In genomic region chr8:106059613-106060371, GRCm38 (mm10) we compare ENCODE assay signal across 8 mouse cellular contexts. TPM values are rescaled to one million over a fixed set of nuclear protein-coding genes. Genes with fewer than 3 reads are reported as not detected.
DNase-seq lines count a peak whose midpoint lies in the region; ATAC-seq and TF ChIP-seq lines count a peak whose summit lies in the region.

No protein-coding gene starts in this region.

- TF ChIP-seq CTCF in layer of hippocampus, adult 2 months (conservative IDR thresholded peaks at IDR 0.05): no peak; the same call in 1 of the 2 replicates

- H3ac ChIP-seq in myocyte (ENCODE audit: control insufficient read depth, insufficient read length): peak overlapping the region; percentile 26

- H3K9me3 ChIP-seq in embryonic facial prominence, embryonic 14.5 days (ENCODE audit: control insufficient read depth, low read length): no peaks in the 10 kb centered on the region
- no peaks in the 10 kb centered on the region for H3K9me3 ChIP-seq in heart, embryonic 16.5 days (replicated peaks; ENCODE audit: control insufficient read depth, low read length)
- no peaks in the 10 kb centered on the region for H3K9me3 ChIP-seq in liver, embryonic 13.5 days (replicated peaks)

- peak; percentile 59 for TF ChIP-seq POLR2A in myocyte (IDR thresholded peaks at IDR 0.05; ENCODE audit: insufficient read length, low read depth)

- peak overlapping the region; percentile 74 for H3K4me2 ChIP-seq in embryonic facial prominence, embryonic 14.5 days (ENCODE audit: low read depth, low read length)
- peak overlapping the region; percentile 72 for H3K4me2 ChIP-seq in heart, embryonic 16.5 days (ENCODE audit: low read depth, low read length)
- H3K4me2 ChIP-seq in liver, embryonic 13.5 days: peak overlapping the region; percentile 70
- H3K4me2 ChIP-seq in myocyte (ENCODE audit: low read depth): peak overlapping the region; percentile 77

- WGBS in embryonic facial prominence, embryonic 14.5 days: 0% methylated on average over 38 of the region's 83 CpGs
- under 1% methylated on average over 81 of the region's 83 CpGs for WGBS in heart, embryonic 16.5 days
- WGBS in liver, embryonic 13.5 days (ENCODE audit: insufficient replicate concordance): under 1% methylated on average over 81 of the region's 83 CpGs

- peak; percentile 80 for ATAC-seq in embryonic facial prominence, embryonic 14.5 days (ENCODE audit: low read depth)
- peak; percentile 72 for ATAC-seq in heart, embryonic 16.5 days (replicated peaks; ENCODE audit: extremely low read depth, insufficient read depth, low FRiP score)
- peak; percentile 68 for ATAC-seq in liver, embryonic 13.5 days (ENCODE audit: low read depth)

- H3K27ac ChIP-seq in layer of hippocampus, adult 2 months: peak overlapping the region; percentile 91
- H3K27ac ChIP-seq in embryonic facial prominence, embryonic 14.5 days (replicated peaks; ENCODE audit: low read depth, low read length): peak overlapping the region; percentile 92
- H3K27ac ChIP-seq in heart, embryonic 16.5 days (ENCODE audit: low read length): peak overlapping the region; percentile 98
- H3K27ac ChIP-seq in liver, embryonic 13.5 days: peak overlapping the region; percentile 93

- no peaks in the 10 kb centered on the region for H3K36me3 ChIP-seq in embryonic facial prominence, embryonic 14.5 days (ENCODE audit: control insufficient read depth, insufficient read depth, low read length)
- no peaks in the 10 kb centered on the region for H3K36me3 ChIP-seq in heart, embryonic 16.5 days (ENCODE audit: control insufficient read depth, insufficient read depth)
- H3K36me3 ChIP-seq in liver, embryonic 13.5 days: 0 out of 2 replicates have a peak, but pooled peaks cover 3% of the 10 kb centered on the region
- H3K36me3 ChIP-seq in myocyte (ENCODE audit: control insufficient read depth, insufficient read depth): no peaks in the 10 kb centered on the region

- H3K4me1 ChIP-seq in embryonic facial prominence, embryonic 14.5 days (ENCODE audit: control insufficient read depth, insufficient read depth, low read length): peaks cover 15% of the 10 kb centered on the region
- H3K4me1 ChIP-seq in heart, embryonic 16.5 days (ENCODE audit: control insufficient read depth, insufficient read depth, low read length): peaks cover 22% of the 10 kb centered on the region
- H3K4me1 ChIP-seq in liver, embryonic 13.5 days (replicated peaks): peaks cover 59% of the 10 kb centered on the region

- peak overlapping the region; percentile 89 for H3K9ac ChIP-seq in embryonic facial prominence, embryonic 14.5 days (ENCODE audit: low read depth, low read length)
- peak overlapping the region; percentile 98 for H3K9ac ChIP-seq in heart, embryonic 16.5 days (ENCODE audit: low read length)
- H3K9ac ChIP-seq in liver, embryonic 13.5 days: peak overlapping the region; percentile 94

- H3K4me3 ChIP-seq in layer of hippocampus, adult 2 months: peak overlapping the region; percentile 94
- H3K4me3 ChIP-seq in embryonic facial prominence, embryonic 14.5 days (ENCODE audit: low read depth, low read length): peak overlapping the region; percentile 84
- peak overlapping the region; percentile 97 for H3K4me3 ChIP-seq in heart, embryonic 16.5 days (ENCODE audit: low read length)
- peak overlapping the region; percentile 91 for H3K4me3 ChIP-seq in liver, embryonic 13.5 days (replicated peaks)
- peak overlapping the region; percentile 63 for H3K4me3 ChIP-seq in myocyte

- H3K27me3 ChIP-seq in embryonic facial prominence, embryonic 14.5 days (replicated peaks; ENCODE audit: control insufficient read depth, insufficient read depth, low read length): no peaks in the 10 kb centered on the region
- H3K27me3 ChIP-seq in heart, embryonic 16.5 days (ENCODE audit: control insufficient read depth, insufficient read depth, low read length): no peaks in the 10 kb centered on the region
- H3K27me3 ChIP-seq in liver, embryonic 13.5 days: no peaks in the 10 kb centered on the region
- no peaks in the 10 kb centered on the region for H3K27me3 ChIP-seq in myocyte (ENCODE audit: control insufficient read depth, insufficient read depth, insufficient read length)

- no peak for DNase-seq in layer of hippocampus, adult 2 months (ENCODE audit: low spot score in 2 of 2)
- DNase-seq in layer of hippocampus, adult 11-12 months (ENCODE audit: low spot score): no peak
- DNase-seq in Muller cell, postnatal 12 days (ENCODE audit: inconsistent ontology term): peak; percentile 78
- peak; percentile 62 for DNase-seq in embryonic facial prominence, embryonic 14.5 days (ENCODE audit: low spot score)
- peak; percentile 65 for DNase-seq in liver, embryonic 13.5 days
- no peak for DNase-seq in thymus, postnatal 14 days

- H3K79me2 ChIP-seq in myocyte (ENCODE audit: control insufficient read depth, insufficient read depth): peaks cover 50% of the 10 kb centered on the region

TF ChIP-seq in myocyte, 11 proteins besides CTCF, POLR2A, EP300 and RAD21:
- TF ChIP-seq TCF12 (IDR thresholded peaks at IDR 0.05; ENCODE audit: insufficient read depth, poor library complexity, severe bottlenecking) (no peak), MYOG (IDR thresholded peaks at IDR 0.05; ENCODE audit: control insufficient read depth in 1 of 3, insufficient read depth in 1 of 3, insufficient read length in 2 of 3, low read depth in 2 of 3) (peak in 1 of 3 experiments; percentile 19), POLR2AphosphoS2 (IDR thresholded peaks at IDR 0.05; ENCODE audit: insufficient read length, low read depth) (peak; percentile 6), CEBPB (IDR thresholded peaks at IDR 0.05; ENCODE audit: insufficient read depth, poor library complexity, severe bottlenecking) (no peak), E2F4 (IDR thresholded peaks at IDR 0.05; ENCODE audit: insufficient read depth) (no peak), TCF3 (IDR thresholded peaks at IDR 0.05; ENCODE audit: insufficient read length, low read depth) (no peak)

RNA-seq across cellular contexts. Expression of gene Nfatc3, which starts 1.2 kb away (rescaled TPM):
- 10 to 100 TPM; 12.4 to 12.7 TPM for total RNA-seq in layer of hippocampus, adult 2 months (2021)
- 7.2 and 7.3 TPM in 2 replicates for polyA plus RNA-seq in embryonic facial prominence, embryonic 14.5 days (2014; fragmentation: Nextera tagmentation; extraction: Ambion mirVana)
- polyA plus RNA-seq in heart, embryonic 16.5 days (2015; fragmentation: Nextera tagmentation; extraction: Ambion mirVana): 3.7 and 4.3 TPM in 2 replicates
- 3.3 and 3.8 TPM in 2 replicates for polyA plus RNA-seq in liver, embryonic 13.5 days (2015; fragmentation: Nextera tagmentation; extraction: Ambion mirVana)
- polyA plus RNA-seq in myocyte (2012; fragmentation: generic; extraction: Trizol): 11.8 TPM

RNA-seq across cellular contexts. Expression of gene Ddx28, which starts 48.1 kb away (rescaled TPM):
- 10 to 100 TPM; 12.4 to 14.0 TPM for total RNA-seq in layer of hippocampus, adult 2 months (2021)
- 14.7 and 15.8 TPM in 2 replicates for polyA plus RNA-seq in embryonic facial prominence, embryonic 14.5 days (2014; fragmentation: Nextera tagmentation; extraction: Ambion mirVana)
- polyA plus RNA-seq in heart, embryonic 16.5 days (2015; fragmentation: Nextera tagmentation; extraction: Ambion mirVana): 12.8 and 14.8 TPM in 2 replicates
- 12.9 and 13.2 TPM in 2 replicates for polyA plus RNA-seq in liver, embryonic 13.5 days (2015; fragmentation: Nextera tagmentation; extraction: Ambion mirVana)
- 20.6 TPM for polyA plus RNA-seq in myocyte (2012; fragmentation: generic; extraction: Trizol)

RNA-seq across cellular contexts. Expression of gene Dpep2nb, which starts 54.0 kb away (rescaled TPM):
- not detected for total RNA-seq in layer of hippocampus, adult 2 months (2021)
- polyA plus RNA-seq in embryonic facial prominence, embryonic 14.5 days (2014; fragmentation: Nextera tagmentation; extraction: Ambion mirVana): not detected in 2 replicates
- polyA plus RNA-seq in heart, embryonic 16.5 days (2015; fragmentation: Nextera tagmentation; extraction: Ambion mirVana): 0.13 and 0.16 TPM in 2 replicates
- polyA plus RNA-seq in liver, embryonic 13.5 days (2015; fragmentation: Nextera tagmentation; extraction: Ambion mirVana): not detected in 2 replicates
- polyA plus RNA-seq in myocyte (2012; fragmentation: generic; extraction: Trizol): not detected

Comparison
In these comparisons a context has a peak if more than half of its experiments do, and no peak if none do; other contexts are left out.
1. DNase-seq: peak in Muller cell, postnatal 12 days (single experiment), embryonic facial prominence, embryonic 14.5 days (single experiment) and liver, embryonic 13.5 days (single experiment); none in layer of hippocampus, adult 2 months (0 of 2), layer of hippocampus, adult 11-12 months (single experiment) and thymus, postnatal 14 days (single experiment).
2. Peak in every context shown above with its lines, with median percentiles within 50 percentile points of each other: H3K27ac ChIP-seq, H3K4me3 ChIP-seq, ATAC-seq, H3K4me2 ChIP-seq and H3K9ac ChIP-seq.